Mouse (Mus musculus): ENCODE data around the gene Nt5dc2. TPM values are rescaled to one million over a fixed set of nuclear protein-coding genes. Genes with fewer than 3 reads are reported as not detected.

The Nt5dc2 gene
- polyA plus RNA-seq, 1 experiment: 13.0 TPM

DNA sequence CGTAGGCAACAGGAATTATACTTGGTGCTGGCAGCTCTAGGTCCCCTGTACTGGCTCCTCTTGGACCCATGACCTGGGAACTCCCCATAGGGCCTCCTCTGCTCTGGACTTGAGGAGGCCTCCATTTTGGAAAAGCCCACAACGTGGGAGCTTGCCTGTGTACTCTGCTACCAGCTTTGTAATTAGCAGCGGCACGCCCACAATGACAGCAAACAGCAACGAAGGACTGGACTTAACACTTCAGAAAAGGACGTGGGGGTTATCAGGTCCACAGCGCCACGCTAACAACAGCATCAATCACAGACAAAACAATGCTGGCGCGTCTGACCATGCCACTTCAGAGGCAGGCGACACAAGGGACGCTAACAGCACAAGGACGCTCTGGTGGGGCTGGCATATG is 40.1 kb downstream of the Nt5dc2 start:
- no peaks in the 10 kb centered on the region for H3K27me3 ChIP-seq (ENCODE audit: control insufficient read depth, insufficient read depth, low read length)
- H3K4me1 ChIP-seq (ENCODE audit: control insufficient read depth, insufficient read depth, insufficient read length, low read length): no peaks in the 10 kb centered on the region
- WGBS: 84% methylated on average over 13 of the region's 13 CpGs
- H3K36me3 ChIP-seq (ENCODE audit: control insufficient read depth, insufficient read depth, low read length): peaks cover 56% of the 10 kb centered on the region
- no peak overlapping the region for H3K4me3 ChIP-seq (ENCODE audit: low read depth, low read length)
- TF ChIP-seq CTCF (IDR thresholded peaks at IDR 0.05; ENCODE audit: extremely low read depth, insufficient read length, insufficient replicate concordance, low read depth, low read length) (no peak), POLR2A (IDR thresholded peaks at IDR 0.05; ENCODE audit: low read depth, low read length) (no peak)
- H3K27ac ChIP-seq (ENCODE audit: insufficient read depth, low read depth, low read length): no peak overlapping the region

GRCm38 (mm10) chr14:31171386-31171785 is 40.5 kb downstream of the Nt5dc2 start:
- 84% methylated on average over 11 of the region's 11 CpGs for WGBS
- Histone ChIP-seq H3K27ac (ENCODE audit: insufficient read depth, low read depth, low read length) (no peak overlapping the region), H3K27me3 (ENCODE audit: control insufficient read depth, insufficient read depth, low read length) (no peaks in the 10 kb centered on the region), H3K36me3 (ENCODE audit: control insufficient read depth, insufficient read depth, low read length) (peaks cover 60% of the 10 kb centered on the region), H3K4me1 (ENCODE audit: control insufficient read depth, insufficient read depth, insufficient read length, low read length) (no peaks in the 10 kb centered on the region), H3K4me3 (ENCODE audit: low read depth, low read length) (no peak overlapping the region)
- TF ChIP-seq CTCF (IDR thresholded peaks at IDR 0.05; ENCODE audit: extremely low read depth, insufficient read length, insufficient replicate concordance, low read depth, low read length) (no peak), POLR2A (IDR thresholded peaks at IDR 0.05; ENCODE audit: low read depth, low read length) (no peak)

DNA sequence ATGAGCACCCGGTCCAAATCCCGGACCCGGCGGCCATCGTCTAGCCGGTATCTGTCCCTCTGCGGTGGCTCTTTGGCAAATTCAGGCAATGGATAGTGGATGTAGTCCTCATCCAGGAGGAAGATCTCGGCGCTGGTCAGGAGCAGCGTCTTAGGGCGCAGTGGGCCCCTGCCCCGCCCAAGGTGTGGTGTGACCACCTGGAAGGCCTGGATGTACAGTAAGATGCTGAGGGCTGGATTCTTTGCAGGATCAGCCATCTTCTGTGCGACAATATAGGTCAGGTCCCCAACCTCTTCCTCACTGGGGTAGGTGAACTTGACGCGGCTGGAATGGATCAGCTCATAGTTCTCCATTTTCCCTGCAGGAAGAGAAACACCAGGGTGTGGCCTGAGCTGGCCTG is 41.0 kb downstream of the Nt5dc2 start:
- Histone ChIP-seq H3K4me3 (ENCODE audit: low read depth, low read length) (no peak overlapping the region), H3K27ac (ENCODE audit: insufficient read depth, low read depth, low read length) (no peak overlapping the region), H3K36me3 (ENCODE audit: control insufficient read depth, insufficient read depth, low read length) (peaks cover 64% of the 10 kb centered on the region), H3K27me3 (ENCODE audit: control insufficient read depth, insufficient read depth, low read length) (no peaks in the 10 kb centered on the region), H3K4me1 (ENCODE audit: control insufficient read depth, insufficient read depth, insufficient read length, low read length) (no peaks in the 10 kb centered on the region)
- TF ChIP-seq CTCF (IDR thresholded peaks at IDR 0.05; ENCODE audit: extremely low read depth, insufficient read length, insufficient replicate concordance, low read depth, low read length): no peak
- TF ChIP-seq POLR2A (IDR thresholded peaks at IDR 0.05; ENCODE audit: low read depth, low read length): no peak
- 97% methylated on average over 15 of the region's 15 CpGs for WGBS

- whole genome bisulfite sequencing: 76% methylated on average over 18 of the region's 18 CpGs
- Histone ChIP-seq H3K4me3 (ENCODE audit: low read depth, low read length) (no peak overlapping the region), H3K27me3 (ENCODE audit: control insufficient read depth, insufficient read depth, low read length) (no peaks in the 10 kb centered on the region), H3K4me1 (ENCODE audit: control insufficient read depth, insufficient read depth, insufficient read length, low read length) (no peaks in the 10 kb centered on the region), H3K36me3 (ENCODE audit: control insufficient read depth, insufficient read depth, low read length) (peaks cover 75% of the 10 kb centered on the region), H3K27ac (ENCODE audit: insufficient read depth, low read depth, low read length) (no peak overlapping the region)
- TF ChIP-seq POLR2A (IDR thresholded peaks at IDR 0.05; ENCODE audit: low read depth, low read length) (no peak), CTCF (IDR thresholded peaks at IDR 0.05; ENCODE audit: extremely low read depth, insufficient read length, insufficient replicate concordance, low read depth, low read length) (no peak)
These were observed 42.1 kb downstream of the Nt5dc2 start for GRCm38 (mm10) chr14:31172781-31173455.

- H3K27me3 ChIP-seq (ENCODE audit: control insufficient read depth, insufficient read depth, low read length): no peaks in the 10 kb centered on the region
- no peaks in the 10 kb centered on the region for H3K4me1 ChIP-seq (ENCODE audit: control insufficient read depth, insufficient read depth, insufficient read length, low read length)
- WGBS: 89% methylated on average over 7 of the region's 7 CpGs
- TF ChIP-seq CTCF (IDR thresholded peaks at IDR 0.05; ENCODE audit: extremely low read depth, insufficient read length, insufficient replicate concordance, low read depth, low read length) (no peak), POLR2A (IDR thresholded peaks at IDR 0.05; ENCODE audit: low read depth, low read length) (no peak)
- peaks cover 77% of the 10 kb centered on the region for H3K36me3 ChIP-seq (ENCODE audit: control insufficient read depth, insufficient read depth, low read length)
- no peak overlapping the region for H3K27ac ChIP-seq (ENCODE audit: insufficient read depth, low read depth, low read length)
- no peak overlapping the region for H3K4me3 ChIP-seq (ENCODE audit: low read depth, low read length)
These were observed 42.7 kb downstream of the Nt5dc2 start for GRCm38 (mm10) chr14:31173537-31173936.

- H3K27me3 ChIP-seq (ENCODE audit: control insufficient read depth, insufficient read depth, low read length): no peaks in the 10 kb centered on the region
- no peak overlapping the region for H3K27ac ChIP-seq (ENCODE audit: insufficient read depth, low read depth, low read length)
- 91% methylated on average over 16 of the region's 16 CpGs for WGBS
- no peak overlapping the region for H3K4me3 ChIP-seq (ENCODE audit: low read depth, low read length)
- TF ChIP-seq CTCF (IDR thresholded peaks at IDR 0.05; ENCODE audit: extremely low read depth, insufficient read length, insufficient replicate concordance, low read depth, low read length): no peak
- no peak for TF ChIP-seq POLR2A (IDR thresholded peaks at IDR 0.05; ENCODE audit: low read depth, low read length)
- H3K36me3 ChIP-seq (ENCODE audit: control insufficient read depth, insufficient read depth, low read length): peaks cover 80% of the 10 kb centered on the region
- no peaks in the 10 kb centered on the region; the same call in 1 of the 2 replicates for H3K4me1 ChIP-seq (ENCODE audit: control insufficient read depth, insufficient read depth, insufficient read length, low read length)
These were observed 46.4 kb downstream of the Nt5dc2 start for GRCm38 (mm10) chr14:31177287-31177686.

DNA sequence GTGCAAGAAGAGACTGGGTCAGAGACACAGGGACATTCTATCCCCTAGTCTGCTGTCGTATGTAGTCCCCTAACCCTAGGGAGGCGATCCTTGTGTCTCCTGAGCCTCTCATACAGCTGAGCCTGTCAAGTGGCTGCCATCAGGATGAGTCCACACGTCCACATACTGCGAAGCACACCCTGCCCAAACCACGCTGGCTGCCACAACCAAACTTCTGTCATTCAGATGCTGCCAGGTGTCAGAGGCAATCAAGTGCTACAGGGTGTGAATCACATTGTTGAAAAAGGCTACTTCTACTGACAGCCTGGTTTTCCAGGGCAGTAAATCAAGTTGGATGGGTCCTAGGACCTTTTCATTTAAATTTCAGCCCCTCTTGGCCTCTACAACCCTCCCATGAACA is 46.9 kb downstream of the Nt5dc2 start:
- Histone ChIP-seq H3K27me3 (ENCODE audit: control insufficient read depth, insufficient read depth, low read length) (no peaks in the 10 kb centered on the region), H3K36me3 (ENCODE audit: control insufficient read depth, insufficient read depth, low read length) (peaks cover 80% of the 10 kb centered on the region), H3K4me3 (ENCODE audit: low read depth, low read length) (no peak overlapping the region), H3K4me1 (ENCODE audit: control insufficient read depth, insufficient read depth, insufficient read length, low read length) (peaks cover under 1% of the 10 kb centered on the region; the same call in 1 of the 2 replicates), H3K27ac (ENCODE audit: insufficient read depth, low read depth, low read length) (no peak overlapping the region)
- TF ChIP-seq CTCF (IDR thresholded peaks at IDR 0.05; ENCODE audit: extremely low read depth, insufficient read length, insufficient replicate concordance, low read depth, low read length): no peak
- no peak for TF ChIP-seq POLR2A (IDR thresholded peaks at IDR 0.05; ENCODE audit: low read depth, low read length)
- WGBS: 94% methylated on average over 5 of the region's 5 CpGs
